Mouse (Mus musculus) embryonic facial prominence, embryonic 11.5 days (tissue): ENCODE measurements at regions not wholly inside any gene's neighbourhood (a gene's known extent, or its start where the extent isn't known, plus 50 kb on each side); places are given as distances from the start of the nearest gene placed in this dataset.

Experiments used
- ATAC-seq: fragments of 200-750 bp; cut with Nextera tagmentation; replicated peaks from 2 replicates; pipeline ENCODE4 v1.8.0; 2017; ENCODE audit warnings: low read depth; ENCODE audit not compliant: insufficient number of reproducible peaks, low FRiP score, low TSS enrichment
- DNase-seq: peaks from one replicate; pipeline ENCODE4 v3.0.0-alpha.2; 2015; ENCODE audit warnings: low spot score
- H3K27ac ChIP-seq: fragments of 300-500 bp; sonication (generic); replicated peaks from 2 replicates; pipeline ENCODE4 v1.5.1; 2014; ENCODE audit warnings: mild to moderate bottlenecking, low read depth, low read length, control low read depth
- H3K27me3 ChIP-seq: fragments of 300-500 bp; sonication (generic); 2 replicates; pipeline ENCODE4 v1.6.1; 2014; ENCODE audit warnings: mild to moderate bottlenecking, low read length, moderate library complexity, mixed read lengths; ENCODE audit not compliant: control insufficient read depth, insufficient read depth
- H3K36me3 ChIP-seq: fragments of 300-500 bp; sonication (generic); replicated peaks from 2 replicates; pipeline ENCODE4 v1.6.1; 2014; ENCODE audit warnings: low read depth, mild to moderate bottlenecking, low read length, moderate library complexity, mixed read lengths; ENCODE audit not compliant: control insufficient read depth, insufficient read depth
- H3K4me1 ChIP-seq: fragments of 300-500 bp; sonication (generic); 2 replicates; pipeline ENCODE4 v1.6.1; 2014; ENCODE audit warnings: low read length, mixed read lengths; ENCODE audit not compliant: control insufficient read depth, insufficient read depth
- H3K4me2 ChIP-seq: fragments of 300-500 bp; sonication (generic); 2 replicates; pipeline ENCODE4 v1.6.1; 2014; ENCODE audit warnings: low read depth, mild to moderate bottlenecking, control low read depth, low read length, moderate library complexity
- H3K4me3 ChIP-seq: fragments of 300-500 bp; sonication (generic); 2 replicates; pipeline ENCODE4 v1.5.1; 2014; ENCODE audit warnings: low read depth, low read length, control low read depth
- H3K9ac ChIP-seq: fragments of 300-500 bp; sonication (generic); replicated peaks from 2 replicates; pipeline ENCODE4 v1.6.1; 2014; ENCODE audit warnings: mild to moderate bottlenecking, control low read depth, low read length
- H3K9me3 ChIP-seq: fragments of 300-500 bp; sonication (generic); replicated peaks from 2 replicates; pipeline ENCODE4 v1.6.1; 2016; ENCODE audit warnings: mild to moderate bottlenecking, low read length, inconsistent platforms, mixed read lengths; ENCODE audit not compliant: control insufficient read depth
- WGBS: fragments of 180-500 bp; shearing (Covaris S2); extraction: QIAGEN DNeasy Blood & Tissue Kit; methylation state at CpG from one replicate; pipeline ENCODE4 v1.1.7; 2014; 5-methylcytosine and 5-hydroxymethylcytosine counted together

DNA sequence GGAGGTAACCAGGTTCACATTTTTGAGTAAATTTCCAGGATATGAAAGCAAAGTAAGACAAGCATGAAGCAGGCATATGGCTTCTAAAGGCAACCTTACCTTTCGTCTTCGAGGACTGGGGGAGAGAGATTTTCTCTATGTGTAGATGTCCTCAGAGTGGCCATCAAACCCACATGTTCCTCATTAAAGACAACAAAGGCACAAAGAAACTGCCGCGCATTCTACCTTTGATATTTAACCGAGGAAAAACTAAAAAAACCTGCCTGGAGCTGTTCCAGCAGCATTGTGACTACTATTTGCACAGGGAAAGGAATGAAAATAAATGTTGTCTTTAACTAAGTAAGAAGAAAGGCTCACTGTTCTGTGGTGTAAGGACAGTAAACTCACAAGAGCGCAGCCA is 102.7 kb downstream of the Pabpc6 start:
- no peaks in the 10 kb centered on the region for H3K36me3 ChIP-seq
- H3K4me3 ChIP-seq = no peak overlapping the region
- no peak overlapping the region for H3K27ac ChIP-seq
- ATAC-seq (no peak), DNase-seq (peak; percentile 60)
- 34% methylated on average over 6 of the region's 6 CpGs for WGBS
- no peak overlapping the region for H3K9ac ChIP-seq
- H3K4me1 ChIP-seq = no peaks in the 10 kb centered on the region
- H3K27me3 ChIP-seq = no peaks in the 10 kb centered on the region
- no peaks in the 10 kb centered on the region for H3K9me3 ChIP-seq
- H3K4me2 ChIP-seq = no peak overlapping the region

- no peaks in the 10 kb centered on the region for H3K4me1 ChIP-seq
- WGBS = 36% methylated on average over 11 of the region's 11 CpGs
- H3K36me3 ChIP-seq = no peaks in the 10 kb centered on the region
- no peaks in the 10 kb centered on the region for H3K27me3 ChIP-seq
- peak; percentile 48; the same call in 1 of the 2 replicates for ATAC-seq
- H3K4me2 ChIP-seq = no peak overlapping the region
- no peak overlapping the region for H3K27ac ChIP-seq
- DNase-seq = no peak
- no peak overlapping the region for H3K4me3 ChIP-seq
- H3K9ac ChIP-seq = no peak overlapping the region
- no peaks in the 10 kb centered on the region for H3K9me3 ChIP-seq
These were observed 89.8 kb downstream of the Pabpc6 start for GRCm38 (mm10) chr17:9579401-9580371.

GRCm38 (mm10) chr17:9598131-9598530 is 71.4 kb downstream of the Pabpc6 start:
- ATAC-seq (no peak), DNase-seq (no peak)
- Histone ChIP-seq H3K4me2 (no peak overlapping the region), H3K9ac (no peak overlapping the region), H3K36me3 (no peaks in the 10 kb centered on the region), H3K9me3 (no peaks in the 10 kb centered on the region), H3K4me3 (no peak overlapping the region), H3K4me1 (no peaks in the 10 kb centered on the region), H3K27me3 (no peaks in the 10 kb centered on the region), H3K27ac (no peak overlapping the region)
- WGBS = 86% methylated on average over 2 of the region's 2 CpGs

GRCm38 (mm10) chr17:9600459-9600858 is 69.1 kb downstream of the Pabpc6 start:
- no peak for ATAC-seq
- H3K4me3 ChIP-seq = no peak overlapping the region
- H3K4me2 ChIP-seq = no peak overlapping the region
- 73% methylated on average over 2 of the region's 2 CpGs for WGBS
- no peaks in the 10 kb centered on the region for H3K27me3 ChIP-seq
- H3K36me3 ChIP-seq = no peaks in the 10 kb centered on the region
- no peaks in the 10 kb centered on the region for H3K9me3 ChIP-seq
- H3K9ac ChIP-seq = no peak overlapping the region
- DNase-seq = no peak
- H3K27ac ChIP-seq = no peak overlapping the region
- no peaks in the 10 kb centered on the region for H3K4me1 ChIP-seq
